Mouse (Mus musculus): ENCODE data around the gene St7. TPM values are rescaled to one million over a fixed set of nuclear protein-coding genes. Genes with fewer than 3 reads are reported as not detected.
A peak's percentile ranks its signal among the peaks of the same experiment; 100 is the strongest.

Gene St7
- polyA plus RNA-seq, 1 experiment, result 8.4 TPM

DNA sequence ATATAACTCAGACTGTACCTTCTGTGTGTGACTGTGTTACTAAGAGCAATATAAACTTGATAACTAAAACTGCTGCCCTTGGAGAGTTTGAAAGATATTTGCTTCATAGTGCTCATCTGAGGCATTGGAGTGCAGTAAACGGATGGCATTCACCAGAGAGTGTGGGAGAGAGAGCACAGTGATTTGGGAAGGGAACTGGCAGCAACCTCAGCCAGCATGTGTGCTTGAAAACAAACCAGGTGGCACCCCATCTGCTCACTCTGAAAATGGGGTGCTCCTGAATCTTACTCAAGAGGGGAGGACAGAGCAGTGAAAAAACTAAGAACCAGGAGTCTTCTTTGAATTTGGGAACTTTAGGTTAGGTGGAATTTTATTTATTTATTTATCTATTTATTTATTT is 35.4 kb upstream of the St7 start:
- Histone ChIP-seq H3K36me3 (ENCODE audit: control insufficient read depth, insufficient read depth) (peaks cover 71% of the 10 kb centered on the region), H3K4me2 (ENCODE audit: low read depth) (no peak overlapping the region), H3ac (ENCODE audit: control insufficient read depth, insufficient read length) (no peak overlapping the region), H3K4me3 (no peak overlapping the region), H3K79me2 (ENCODE audit: control insufficient read depth, insufficient read depth) (peaks cover 13% of the 10 kb centered on the region), H3K27me3 (ENCODE audit: control insufficient read depth, insufficient read depth, insufficient read length) (no peaks in the 10 kb centered on the region)
- TF ChIP-seq CEBPB (IDR thresholded peaks at IDR 0.05; ENCODE audit: insufficient read depth, poor library complexity, severe bottlenecking), result no peak
- TF ChIP-seq MYOG (IDR thresholded peaks at IDR 0.05; ENCODE audit: control insufficient read depth in 1 of 3, insufficient read depth in 1 of 3, insufficient read length in 2 of 3, low read depth in 2 of 3), result no peak
- no peak for TF ChIP-seq POLR2AphosphoS2 (IDR thresholded peaks at IDR 0.05; ENCODE audit: insufficient read length, low read depth)
- TF ChIP-seq SRF (IDR thresholded peaks at IDR 0.05; ENCODE audit: control insufficient read depth, insufficient read length, low read depth), result no peak
- no peak for TF ChIP-seq MAX (IDR thresholded peaks at IDR 0.05; ENCODE audit: low read depth)
- no peak for TF ChIP-seq E2F4 (IDR thresholded peaks at IDR 0.05; ENCODE audit: insufficient read depth)
- TF ChIP-seq TCF3 (IDR thresholded peaks at IDR 0.05; ENCODE audit: insufficient read length, low read depth), result no peak
- no peak for TF ChIP-seq USF1 (IDR thresholded peaks at IDR 0.05; ENCODE audit: low read depth)
- no peak for TF ChIP-seq MYOD1 (IDR thresholded peaks at IDR 0.05; ENCODE audit: control insufficient read depth in 1 of 3, insufficient read length in 2 of 3, low read depth in 2 of 3)
- TF ChIP-seq POLR2A (IDR thresholded peaks at IDR 0.05; ENCODE audit: insufficient read length, low read depth), result no peak
- no peak for TF ChIP-seq TCF12 (IDR thresholded peaks at IDR 0.05; ENCODE audit: insufficient read depth, poor library complexity, severe bottlenecking)
- TF ChIP-seq REST (IDR thresholded peaks at IDR 0.05; ENCODE audit: insufficient read depth, insufficient read length), result no peak

DNA sequence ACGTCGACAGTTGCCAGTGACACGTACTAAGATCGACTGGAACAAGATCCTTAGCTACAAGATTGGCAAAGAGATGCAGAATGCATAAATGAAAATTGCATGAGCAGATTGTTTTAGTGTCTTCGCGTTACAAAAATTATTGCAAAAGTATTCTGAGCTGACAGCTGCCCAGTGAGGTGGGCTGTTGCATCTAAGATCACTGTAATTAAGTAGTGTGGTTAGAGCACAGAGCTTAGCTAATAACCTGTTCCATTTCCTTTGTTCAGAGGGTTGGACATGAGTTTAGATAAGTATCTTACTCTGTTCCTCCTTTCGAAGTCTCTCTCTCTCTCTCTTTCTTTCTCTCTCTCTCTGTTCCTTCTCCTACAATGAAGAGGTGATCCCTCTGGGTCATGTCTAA is 27.4 kb upstream of the St7 start:
- Histone ChIP-seq H3K36me3 (ENCODE audit: control insufficient read depth, insufficient read depth) (peaks cover 73% of the 10 kb centered on the region), H3ac (ENCODE audit: control insufficient read depth, insufficient read length) (no peak overlapping the region), H3K4me2 (ENCODE audit: low read depth) (no peak overlapping the region), H3K4me3 (no peak overlapping the region), H3K27me3 (ENCODE audit: control insufficient read depth, insufficient read depth, insufficient read length) (no peaks in the 10 kb centered on the region), H3K79me2 (ENCODE audit: control insufficient read depth, insufficient read depth) (no peaks in the 10 kb centered on the region)
- TF ChIP-seq POLR2A (IDR thresholded peaks at IDR 0.05; ENCODE audit: insufficient read length, low read depth) (no peak), SRF (IDR thresholded peaks at IDR 0.05; ENCODE audit: control insufficient read depth, insufficient read length, low read depth) (no peak), TCF3 (IDR thresholded peaks at IDR 0.05; ENCODE audit: insufficient read length, low read depth) (no peak), REST (IDR thresholded peaks at IDR 0.05; ENCODE audit: insufficient read depth, insufficient read length) (no peak), MYOD1 (IDR thresholded peaks at IDR 0.05; ENCODE audit: control insufficient read depth in 1 of 3, insufficient read length in 2 of 3, low read depth in 2 of 3) (no peak), USF1 (IDR thresholded peaks at IDR 0.05; ENCODE audit: low read depth) (no peak), POLR2AphosphoS2 (IDR thresholded peaks at IDR 0.05; ENCODE audit: insufficient read length, low read depth) (no peak), CEBPB (IDR thresholded peaks at IDR 0.05; ENCODE audit: insufficient read depth, poor library complexity, severe bottlenecking) (no peak), MAX (IDR thresholded peaks at IDR 0.05; ENCODE audit: low read depth) (no peak), TCF12 (IDR thresholded peaks at IDR 0.05; ENCODE audit: insufficient read depth, poor library complexity, severe bottlenecking) (no peak), MYOG (IDR thresholded peaks at IDR 0.05; ENCODE audit: control insufficient read depth in 1 of 3, insufficient read depth in 1 of 3, insufficient read length in 2 of 3, low read depth in 2 of 3) (no peak), E2F4 (IDR thresholded peaks at IDR 0.05; ENCODE audit: insufficient read depth) (no peak)

- Histone ChIP-seq H3K4me3 (no peak overlapping the region), H3ac (ENCODE audit: control insufficient read depth, insufficient read length) (no peak overlapping the region), H3K27me3 (ENCODE audit: control insufficient read depth, insufficient read depth, insufficient read length) (no peaks in the 10 kb centered on the region), H3K4me2 (ENCODE audit: low read depth) (no peak overlapping the region), H3K36me3 (ENCODE audit: control insufficient read depth, insufficient read depth) (peaks cover 70% of the 10 kb centered on the region), H3K79me2 (ENCODE audit: control insufficient read depth, insufficient read depth) (no peaks in the 10 kb centered on the region)
- TF ChIP-seq POLR2AphosphoS2 (IDR thresholded peaks at IDR 0.05; ENCODE audit: insufficient read length, low read depth) (no peak), MYOD1 (IDR thresholded peaks at IDR 0.05; ENCODE audit: control insufficient read depth in 1 of 3, insufficient read length in 2 of 3, low read depth in 2 of 3) (no peak), REST (IDR thresholded peaks at IDR 0.05; ENCODE audit: insufficient read depth, insufficient read length) (no peak), MAX (IDR thresholded peaks at IDR 0.05; ENCODE audit: low read depth) (no peak), SRF (IDR thresholded peaks at IDR 0.05; ENCODE audit: control insufficient read depth, insufficient read length, low read depth) (no peak), TCF3 (IDR thresholded peaks at IDR 0.05; ENCODE audit: insufficient read length, low read depth) (no peak), MYOG (IDR thresholded peaks at IDR 0.05; ENCODE audit: control insufficient read depth in 1 of 3, insufficient read depth in 1 of 3, insufficient read length in 2 of 3, low read depth in 2 of 3) (no peak), E2F4 (IDR thresholded peaks at IDR 0.05; ENCODE audit: insufficient read depth) (no peak), CEBPB (IDR thresholded peaks at IDR 0.05; ENCODE audit: insufficient read depth, poor library complexity, severe bottlenecking) (no peak), USF1 (IDR thresholded peaks at IDR 0.05; ENCODE audit: low read depth) (no peak), TCF12 (IDR thresholded peaks at IDR 0.05; ENCODE audit: insufficient read depth, poor library complexity, severe bottlenecking) (no peak)
Observed at GRCm38 (mm10) chr6:17666024-17666423, 26.7 kb upstream of the St7 start.

- TF ChIP-seq POLR2AphosphoS2 (IDR thresholded peaks at IDR 0.05; ENCODE audit: insufficient read length, low read depth) (no peak), SRF (IDR thresholded peaks at IDR 0.05; ENCODE audit: control insufficient read depth, insufficient read length, low read depth) (no peak), TCF3 (IDR thresholded peaks at IDR 0.05; ENCODE audit: insufficient read length, low read depth) (no peak), MAX (IDR thresholded peaks at IDR 0.05; ENCODE audit: low read depth) (no peak), TCF12 (IDR thresholded peaks at IDR 0.05; ENCODE audit: insufficient read depth, poor library complexity, severe bottlenecking) (no peak), CEBPB (IDR thresholded peaks at IDR 0.05; ENCODE audit: insufficient read depth, poor library complexity, severe bottlenecking) (no peak), E2F4 (IDR thresholded peaks at IDR 0.05; ENCODE audit: insufficient read depth) (no peak), MYOD1 (IDR thresholded peaks at IDR 0.05; ENCODE audit: control insufficient read depth in 1 of 3, insufficient read length in 2 of 3, low read depth in 2 of 3) (no peak), MYOG (IDR thresholded peaks at IDR 0.05; ENCODE audit: control insufficient read depth in 1 of 3, insufficient read depth in 1 of 3, insufficient read length in 2 of 3, low read depth in 2 of 3) (no peak), USF1 (IDR thresholded peaks at IDR 0.05; ENCODE audit: low read depth) (no peak), REST (IDR thresholded peaks at IDR 0.05; ENCODE audit: insufficient read depth, insufficient read length) (no peak), POLR2A (IDR thresholded peaks at IDR 0.05; ENCODE audit: insufficient read length, low read depth) (no peak)
- H3K79me2 ChIP-seq (ENCODE audit: control insufficient read depth, insufficient read depth), result no peaks in the 10 kb centered on the region
- no peaks in the 10 kb centered on the region for H3K27me3 ChIP-seq (ENCODE audit: control insufficient read depth, insufficient read depth, insufficient read length)
- H3K4me3 ChIP-seq, result no peak overlapping the region
- no peak overlapping the region for H3ac ChIP-seq (ENCODE audit: control insufficient read depth, insufficient read length)
- peak overlapping the region; percentile 32 for H3K4me2 ChIP-seq (ENCODE audit: low read depth)
- peaks cover 55% of the 10 kb centered on the region for H3K36me3 ChIP-seq (ENCODE audit: control insufficient read depth, insufficient read depth)
Observed at GRCm38 (mm10) chr6:17667813-17668212, 24.9 kb upstream of the St7 start.
